Mouse (Mus musculus): ENCODE measurements at regions not wholly inside any gene's neighbourhood (a gene's known extent, or its start where the extent isn't known, plus 50 kb on each side); places are given as distances from the start of the nearest gene placed in this dataset.

DNA sequence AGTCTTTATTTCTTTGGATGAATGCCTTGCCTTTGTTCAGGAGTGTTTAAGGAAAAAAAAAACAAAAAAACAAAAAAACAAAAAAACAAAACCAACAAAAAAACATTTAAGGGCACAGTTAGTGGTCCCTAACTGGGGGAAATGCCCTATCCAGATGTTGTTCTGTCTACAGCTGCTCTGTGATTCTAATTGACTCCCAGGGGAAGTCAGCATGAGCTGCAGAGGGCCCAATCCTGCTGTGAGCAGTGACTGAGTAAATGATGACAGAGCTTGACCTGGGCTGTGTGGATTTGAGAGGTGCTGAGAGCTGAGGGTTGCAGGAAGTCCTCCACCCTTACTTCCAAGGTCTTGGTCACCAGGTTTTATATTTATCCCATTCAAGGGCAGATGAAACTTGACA is 812.5 kb downstream of the Robo1 start:
- no peak for DNase-seq

DNA sequence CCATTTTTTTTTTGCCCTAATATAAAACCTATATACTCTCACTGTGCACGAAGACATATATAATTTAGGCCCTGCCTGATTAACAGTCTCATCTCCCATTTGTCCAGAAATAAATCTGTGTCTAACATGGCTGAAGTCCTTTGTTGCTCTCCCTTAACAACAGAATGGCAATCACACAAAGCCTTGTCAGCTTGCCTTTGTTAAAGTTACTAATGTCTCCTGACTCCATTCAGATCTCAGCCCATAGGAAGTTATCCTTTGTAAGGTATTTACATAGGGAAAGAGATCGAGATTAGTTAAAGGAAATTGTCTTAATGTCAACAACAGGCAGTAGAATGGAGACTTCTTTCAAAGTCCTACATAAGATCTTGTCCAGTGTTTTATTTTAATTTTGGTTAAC is 809.2 kb downstream of the Robo1 start:
- DNase-seq, result no peak

DNA sequence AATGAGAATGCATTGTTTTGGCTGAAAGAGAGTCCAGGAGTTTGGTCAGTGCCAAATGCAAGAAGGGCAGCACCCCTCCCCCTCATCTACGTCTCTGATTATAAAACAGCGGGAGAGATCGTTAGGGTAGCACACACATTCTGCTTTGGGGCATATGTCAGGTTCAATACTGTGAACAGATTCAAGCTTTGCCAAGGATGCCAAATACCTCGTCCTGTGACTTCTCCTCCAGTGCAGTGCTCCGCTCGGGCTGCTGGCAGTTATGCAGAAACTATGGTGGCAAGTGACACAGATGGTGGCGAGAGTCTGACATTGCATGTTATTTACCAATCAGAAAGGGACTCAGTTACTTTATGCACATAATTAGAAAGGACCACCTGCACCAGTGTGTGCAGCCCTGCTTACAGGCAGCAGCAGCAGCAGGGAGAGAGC is 799.9 kb downstream of the Robo1 start:
- no peak for DNase-seq

DNA sequence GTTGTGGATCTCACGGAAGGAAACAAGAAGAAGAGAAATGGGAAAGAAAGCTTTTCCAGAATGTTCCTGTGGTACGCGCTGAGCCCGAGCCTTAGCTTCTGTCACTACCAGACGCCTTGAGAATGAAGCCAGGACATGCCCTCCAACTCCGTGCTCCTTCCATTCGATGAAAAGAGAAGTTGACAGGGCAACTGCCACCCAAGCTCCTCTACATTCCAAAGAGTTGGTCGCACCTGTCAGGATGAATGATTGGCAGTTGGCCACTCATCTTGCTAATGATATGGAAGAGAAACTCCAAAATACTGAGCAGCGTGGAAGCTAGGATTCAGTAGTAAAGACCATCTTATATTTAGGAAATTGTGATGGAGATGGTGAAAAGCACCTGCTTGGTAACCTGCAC is 799.5 kb downstream of the Robo1 start:
- no peak for DNase-seq

DNA sequence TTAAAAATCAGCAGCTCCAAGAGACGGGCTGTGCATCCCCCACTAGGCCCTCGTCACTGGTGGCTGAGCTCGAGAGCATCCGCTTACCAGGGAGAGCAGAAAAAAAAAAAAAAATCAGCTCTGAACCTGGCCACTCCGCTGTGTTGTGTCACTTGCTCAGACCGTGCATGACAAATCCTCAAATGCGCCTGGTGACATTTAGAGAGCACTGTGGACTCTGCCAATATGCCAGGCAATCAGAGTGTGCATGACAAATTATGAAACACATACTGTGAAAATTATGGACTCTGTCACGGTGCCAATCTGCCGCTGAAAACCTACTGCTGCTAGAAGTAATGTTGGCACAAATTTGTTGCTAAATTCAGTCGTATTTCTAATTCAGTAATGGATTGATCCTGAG is 797.4 kb downstream of the Robo1 start:
- DNase-seq, result peak; percentile 57

DNA sequence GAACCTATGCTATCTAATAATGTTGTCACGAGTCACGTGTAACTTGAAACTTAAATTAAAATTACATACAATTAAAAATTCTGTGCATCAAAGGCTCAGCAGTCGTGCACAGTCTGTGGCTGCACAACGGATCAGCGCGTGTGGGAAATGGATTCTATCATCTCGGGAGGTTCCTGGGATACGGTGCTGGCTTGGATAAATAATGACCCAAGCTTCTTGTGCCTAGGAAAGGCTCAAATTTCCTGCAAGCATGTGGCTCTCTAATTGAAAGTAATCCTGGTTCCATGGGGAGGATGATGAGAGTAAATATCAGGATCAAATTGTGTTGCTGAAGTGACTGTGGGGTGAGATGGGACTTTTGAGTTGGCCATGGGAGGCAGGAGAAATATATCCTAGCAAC is 792.2 kb downstream of the Robo1 start:
- no peak for DNase-seq

DNA sequence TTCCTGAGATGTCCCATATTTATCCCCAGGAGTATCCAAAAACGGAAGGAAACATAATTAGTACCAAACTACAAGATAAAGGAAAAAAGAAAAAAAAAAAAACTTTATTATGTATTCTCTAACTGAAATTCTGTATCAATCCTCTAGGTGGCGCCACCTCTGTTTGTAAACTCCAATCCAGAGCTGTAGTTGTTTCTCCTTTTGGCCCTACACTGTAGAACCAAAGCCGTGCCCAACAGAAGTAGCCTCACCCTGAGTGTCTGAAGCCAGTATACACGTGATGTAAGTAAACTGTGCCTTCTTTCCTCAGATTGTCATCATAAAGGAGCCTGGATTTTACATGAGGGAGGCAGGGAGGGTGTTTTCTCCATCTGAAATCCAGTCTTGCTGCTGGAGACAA is 790.7 kb downstream of the Robo1 start:
- DNase-seq, result no peak

DNA sequence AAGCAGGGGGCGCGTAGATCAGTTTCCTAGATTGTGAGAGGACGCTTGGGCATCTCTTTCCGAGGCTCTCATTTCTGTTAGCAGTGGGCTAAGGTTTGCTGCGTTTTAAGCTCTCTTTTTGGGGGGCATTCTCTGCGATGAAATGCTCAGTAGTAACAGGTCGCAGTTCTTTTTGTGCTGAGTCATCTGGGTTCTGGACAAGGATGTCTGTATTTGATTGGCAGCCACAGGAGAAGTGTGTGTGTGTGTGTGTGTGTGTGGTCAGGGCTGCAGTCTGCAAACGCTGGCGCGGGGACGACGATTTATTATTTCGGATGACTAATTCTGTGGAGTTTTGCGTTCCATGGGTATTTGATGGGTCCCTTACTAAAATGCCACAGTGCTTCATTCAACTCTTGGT is 789.1 kb downstream of the Robo1 start:
- DNase-seq, result no peak

DNA sequence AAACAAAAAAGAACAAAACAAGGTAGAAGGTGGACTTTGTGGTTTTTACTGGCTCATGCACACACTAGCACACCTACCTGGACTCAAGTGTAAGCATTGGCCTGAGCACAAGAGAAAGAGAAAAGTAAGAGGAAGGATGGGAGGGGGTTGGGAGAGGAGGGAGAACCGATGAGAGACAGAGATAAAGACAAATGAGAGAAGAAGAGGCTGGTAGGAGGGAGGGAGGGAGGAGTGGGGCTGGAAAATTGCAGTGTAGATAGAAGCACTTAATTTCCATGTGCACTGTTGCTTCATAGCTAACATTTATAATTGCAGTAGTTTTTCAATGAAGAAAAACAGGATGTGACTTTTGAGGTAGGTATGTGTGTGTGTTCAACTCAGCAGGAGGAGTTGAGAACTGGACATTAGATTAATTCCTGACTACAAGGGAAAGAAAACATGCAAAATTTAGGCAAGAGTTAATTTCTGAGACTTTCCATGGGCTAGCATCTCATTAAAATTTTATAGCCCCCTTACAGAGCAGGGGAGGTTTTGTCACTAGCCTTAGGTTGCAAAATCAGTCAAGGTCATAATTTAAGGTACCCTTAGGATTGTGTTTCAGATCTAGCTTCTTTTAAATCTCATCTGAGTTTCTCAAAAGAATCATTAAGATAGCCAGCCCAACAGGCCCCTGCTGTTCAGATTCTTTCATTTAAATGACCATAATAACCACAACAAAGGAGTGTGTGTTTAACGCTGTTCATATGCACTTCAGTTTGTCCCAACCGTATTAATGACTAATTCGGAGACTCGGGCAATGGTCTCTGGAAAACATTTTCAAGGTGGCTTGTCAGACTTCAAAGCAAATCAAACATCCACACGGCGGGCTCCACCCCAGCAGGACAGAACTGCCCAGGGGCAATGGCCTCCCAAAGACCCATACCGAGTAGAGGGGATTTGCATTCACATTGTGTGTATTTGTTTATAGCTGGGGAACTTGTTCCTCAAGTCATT is 788.3 kb downstream of the Robo1 start:
- no peak for DNase-seq
